Mouse (Mus musculus) embryonic stem cell, embryonic (primary cell): Measurements from ENCODE around the gene Hist1h3d.
"Not testable (repeated sequence)": the region's sequence is repeated elsewhere in the genome, so short reads cannot be mapped to it uniquely, and the experiment has no call there.

Experiments used
- CTCF ChIA-PET, 4 experiments: fragments of 300-600 bp in 2 of 4; fragments of 350-600 bp in 2 of 4; sonication (Branson Sonifier 250); formaldehyde crosslinking; loops; one replicate each; lab custom pipeline; 2022; ENCODE audit warnings: inconsistent platforms in 2 of 4; lab: Charles Lee
- POLR2A ChIA-PET, 4 experiments: fragments of 300-600 bp in 2 of 4; fragments of 350-600 bp in 2 of 4; sonication (Branson Sonifier 250); formaldehyde crosslinking; loops; one replicate each; lab custom pipeline; 2022; ENCODE audit warnings: antibody characterized with exemption in 4 of 4, inconsistent platforms in 1 of 4; lab: Charles Lee

Hist1h3d gene

GRCm38 (mm10) chr13:23571504-23572217 is 3.9 kb upstream of the Hist1h3d start:
- CTCF ChIA-PET: interaction anchor here in 1 of 4 experiments (0.6 kb wide), 1 partner anchor 38 kb away, joined by 3 read pairs; no protein-coding TSS in a partner anchor
- POLR2A ChIA-PET: interaction anchor here (0.5 to 22.3 kb wide), 134 partner anchors 9 to 1856 kb away, joined by 3 to 794 read pairs (median 6); partner anchors contain the start of genes Hist1h2ac (in 4 of the 4), Hist1h2bc (in 4 of the 4), Hist1h3e (in 4 of the 4) and Hist1h4d (in 4 of the 4)

DNA sequence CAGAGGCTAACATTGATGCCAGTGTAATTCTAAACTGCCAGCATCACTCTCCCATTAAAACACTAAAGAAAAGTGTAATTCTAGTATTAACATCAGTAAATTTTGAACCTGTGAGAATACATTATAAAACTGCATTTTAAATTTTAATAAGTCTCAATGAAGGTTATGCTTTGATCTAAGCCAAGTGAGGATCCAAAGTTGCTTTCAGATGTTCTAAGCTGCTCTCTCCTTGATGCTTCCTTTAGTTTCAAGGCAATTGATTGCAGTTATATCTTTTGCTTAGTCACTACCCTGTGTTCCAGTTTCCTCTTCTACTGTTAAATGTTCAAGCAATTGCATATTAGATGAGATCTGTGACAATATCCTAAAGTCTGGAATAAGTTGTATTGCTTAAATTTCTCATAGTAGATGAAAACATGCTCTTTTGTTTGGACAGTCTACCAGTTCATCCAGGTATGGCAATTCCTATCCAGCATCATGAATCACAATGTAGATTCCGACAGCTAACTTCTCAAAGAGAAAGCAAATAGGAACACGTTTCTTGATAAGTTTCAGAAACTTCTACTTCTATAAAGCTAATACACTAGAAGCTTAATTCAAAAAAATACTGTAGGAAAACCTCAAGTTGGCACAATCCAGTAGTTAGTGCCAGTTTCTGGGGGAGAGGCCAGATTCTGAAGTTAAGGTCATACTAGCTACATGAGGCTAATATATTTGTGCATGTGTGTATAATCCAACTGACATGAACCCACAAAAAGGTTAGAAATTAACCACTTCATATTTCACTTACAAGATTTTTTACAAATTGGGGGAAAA is 3.1 kb upstream of the Hist1h3d start:
- CTCF ChIA-PET: no interaction called here
- POLR2A ChIA-PET: interaction anchor here (0.5 to 22.3 kb wide), 70 partner anchors 10 to 1851 kb away, joined by 3 to 794 read pairs (median 16); partner anchors contain the start of genes Hist1h4d (in 4 of the 4), Hist1h1c (in 3 of the 4), Hist1h1d (in 3 of the 4) and Hist1h2ac (in 3 of the 4)

GRCm38 (mm10) chr13:23573034-23573897 is 2.3 kb upstream of the Hist1h3d start:
- CTCF ChIA-PET: not testable (repeated sequence)
- POLR2A ChIA-PET: interaction anchor here (0.6 to 22.3 kb wide), 55 partner anchors 10 to 1540 kb away, joined by 3 to 794 read pairs (median 23); partner anchors contain the start of genes Hist1h4d (in 4 of the 4), Hist1h4f (in 4 of the 4), Hist1h1c (in 3 of the 4) and Hist1h1d (in 3 of the 4)

GRCm38 (mm10) chr13:23573898-23574524 is 1.6 kb upstream of the Hist1h3d start, which contains the start of the genes Hist1h2bf and Hist1h2ad:
Gene Hist1h2bf, minus strand, starts transcription at chr13:23574196.
Gene Hist1h2ad, plus strand, starts transcription at chr13:23574381.
- POLR2A ChIA-PET: interaction anchor here (0.7 to 22.3 kb wide), 38 partner anchors 10 to 1539 kb away, joined by 3 to 794 read pairs (median 36); partner anchors contain the start of genes Hist1h4f (in 4 of the 4), Hist1h1d (in 3 of the 4), Hist1h2ac (in 3 of the 4) and Hist1h2bc (in 3 of the 4)
- CTCF ChIA-PET: not testable (repeated sequence)

DNA sequence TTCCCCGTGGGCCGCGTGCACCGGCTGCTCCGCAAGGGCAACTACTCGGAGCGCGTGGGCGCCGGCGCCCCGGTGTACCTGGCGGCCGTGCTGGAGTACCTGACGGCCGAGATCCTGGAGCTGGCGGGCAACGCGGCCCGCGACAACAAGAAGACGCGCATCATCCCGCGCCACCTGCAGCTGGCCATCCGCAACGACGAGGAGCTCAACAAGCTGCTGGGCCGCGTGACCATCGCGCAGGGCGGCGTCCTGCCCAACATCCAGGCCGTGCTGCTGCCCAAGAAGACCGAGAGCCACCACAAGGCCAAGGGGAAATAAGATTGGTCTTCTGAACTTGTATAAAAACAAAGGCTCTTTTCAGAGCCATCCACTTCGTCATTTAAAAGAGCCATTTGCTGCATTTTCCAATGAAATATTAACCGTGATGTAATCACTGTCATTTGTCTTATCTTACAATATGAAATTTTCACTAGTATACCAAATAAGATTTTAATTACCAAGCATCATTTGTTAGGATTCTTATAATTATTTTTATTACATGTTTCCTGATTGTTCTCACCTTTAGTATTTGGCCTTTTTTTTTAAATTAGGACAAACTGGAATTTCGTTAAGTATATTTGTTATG is 905 bp upstream of the Hist1h3d start:
- POLR2A ChIA-PET: interaction anchor here in 3 of 4 experiments (0.7 to 28.3 kb wide), 23 partner anchors 10 to 1532 kb away, joined by 3 to 794 read pairs (median 50); partner anchors contain the start of genes Hist1h4d (in 3 of the 3), Hist1h4f (in 3 of the 3), Hist1h1d (in 2 of the 3) and Hist1h2ac (in 2 of the 3)

DNA sequence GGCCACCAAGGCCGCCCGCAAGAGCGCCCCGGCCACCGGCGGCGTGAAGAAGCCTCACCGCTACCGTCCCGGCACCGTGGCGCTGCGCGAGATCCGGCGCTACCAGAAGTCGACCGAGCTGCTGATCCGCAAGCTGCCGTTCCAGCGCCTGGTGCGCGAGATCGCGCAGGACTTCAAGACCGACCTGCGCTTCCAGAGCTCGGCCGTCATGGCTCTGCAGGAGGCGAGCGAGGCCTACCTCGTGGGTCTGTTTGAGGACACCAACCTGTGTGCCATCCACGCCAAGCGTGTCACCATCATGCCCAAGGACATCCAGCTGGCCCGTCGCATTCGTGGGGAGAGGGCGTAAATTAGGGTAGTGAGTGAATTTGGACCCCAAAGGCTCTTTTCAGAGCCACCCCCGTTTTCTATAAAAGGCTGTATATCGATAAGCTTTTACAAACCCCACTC is 326 bp downstream of the Hist1h3d start:
- CTCF ChIA-PET: not testable (repeated sequence)
- POLR2A ChIA-PET: interaction anchor here (0.6 to 28.3 kb wide), 62 partner anchors 8 to 1822 kb away, joined by 3 to 794 read pairs (median 5); partner anchors contain the start of genes Hist1h2ac (in 3 of the 4), Hist1h2bc (in 3 of the 4), Hist1h1d (in 2 of the 4) and Hist1h2ab (in 2 of the 4)

More for the DNA sequence above, 905 bp upstream of the Hist1h3d start:
- CTCF ChIA-PET: not testable (repeated sequence)

GRCm38 (mm10) chr13:23576351-23576881 is 853 bp downstream of the Hist1h3d start:
- ChIA-PET CTCF (no interaction called here), POLR2A (interaction anchor here (0.6 to 28.3 kb wide), 67 partner anchors 8 to 1823 kb away, joined by 3 to 794 read pairs (median 5); partner anchors contain the start of genes Hist1h2ac (in 3 of the 4), Hist1h2bc (in 3 of the 4), Hist1h1d (in 2 of the 4) and Hist1h2ab (in 2 of the 4))

GRCm38 (mm10) chr13:23576906-23577639 is 1.5 kb downstream of the Hist1h3d start:
- ChIA-PET CTCF (no interaction called here), POLR2A (interaction anchor here (0.6 to 28.3 kb wide), 59 partner anchors 7 to 1823 kb away, joined by 3 to 794 read pairs (median 5); partner anchors contain the start of genes Hist1h2ac (in 3 of the 4), Hist1h2bc (in 3 of the 4), Hist1h1a (in 2 of the 4) and Hist1h1d (in 2 of the 4))

DNA sequence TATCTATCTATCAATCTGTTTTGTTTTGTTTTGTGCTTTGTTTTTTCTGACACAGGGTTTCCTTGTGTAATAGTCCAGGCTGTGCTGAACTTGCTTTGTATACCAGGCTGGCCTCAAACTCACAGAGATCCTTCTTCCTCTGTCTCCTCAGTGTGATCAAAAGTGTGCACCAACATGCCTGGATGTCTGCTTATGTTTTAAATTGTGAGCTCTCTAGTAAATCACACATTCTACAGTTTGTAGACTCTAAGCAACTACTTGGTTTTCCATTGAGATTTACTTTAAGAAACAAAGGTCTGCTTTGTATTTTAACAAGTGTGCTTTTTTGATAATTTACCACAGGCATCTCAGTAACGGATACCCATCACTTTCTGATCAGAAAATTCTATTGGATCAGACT is 2.3 kb downstream of the Hist1h3d start:
- ChIA-PET POLR2A (interaction anchor here in 3 of 4 experiments (0.7 to 28.3 kb wide), 19 partner anchors 7 to 186 kb away, joined by 3 to 794 read pairs (median 19); partner anchors contain the start of genes Hist1h1d (in 2 of the 3), Hist1h2ab (in 2 of the 3), Hist1h2ac (in 2 of the 3) and Hist1h2af (in 2 of the 3)), CTCF (no interaction called here)

- ChIA-PET POLR2A (interaction anchor here (0.6 to 29.6 kb wide), 140 partner anchors 1 to 1865 kb away, joined by 3 to 794 read pairs (median 6); partner anchors contain the start of genes Hist1h1e (in 4 of the 4), Hist1h2ac (in 4 of the 4), Hist1h2ae (in 4 of the 4) and Hist1h2af (in 4 of the 4)), CTCF (interaction anchor here in 2 of 4 experiments (1.0 to 1.8 kb wide), 2 partner anchors 13 to 20 kb away, joined by 4 to 7 read pairs; no protein-coding TSS in a partner anchor)
Observed at GRCm38 (mm10) chr13:23581408-23582218, 6.0 kb downstream of the Hist1h3d start, which contains the start of gene Hist1h4d. Gene Hist1h4d, plus strand, starts transcription at chr13:23581598.

DNA sequence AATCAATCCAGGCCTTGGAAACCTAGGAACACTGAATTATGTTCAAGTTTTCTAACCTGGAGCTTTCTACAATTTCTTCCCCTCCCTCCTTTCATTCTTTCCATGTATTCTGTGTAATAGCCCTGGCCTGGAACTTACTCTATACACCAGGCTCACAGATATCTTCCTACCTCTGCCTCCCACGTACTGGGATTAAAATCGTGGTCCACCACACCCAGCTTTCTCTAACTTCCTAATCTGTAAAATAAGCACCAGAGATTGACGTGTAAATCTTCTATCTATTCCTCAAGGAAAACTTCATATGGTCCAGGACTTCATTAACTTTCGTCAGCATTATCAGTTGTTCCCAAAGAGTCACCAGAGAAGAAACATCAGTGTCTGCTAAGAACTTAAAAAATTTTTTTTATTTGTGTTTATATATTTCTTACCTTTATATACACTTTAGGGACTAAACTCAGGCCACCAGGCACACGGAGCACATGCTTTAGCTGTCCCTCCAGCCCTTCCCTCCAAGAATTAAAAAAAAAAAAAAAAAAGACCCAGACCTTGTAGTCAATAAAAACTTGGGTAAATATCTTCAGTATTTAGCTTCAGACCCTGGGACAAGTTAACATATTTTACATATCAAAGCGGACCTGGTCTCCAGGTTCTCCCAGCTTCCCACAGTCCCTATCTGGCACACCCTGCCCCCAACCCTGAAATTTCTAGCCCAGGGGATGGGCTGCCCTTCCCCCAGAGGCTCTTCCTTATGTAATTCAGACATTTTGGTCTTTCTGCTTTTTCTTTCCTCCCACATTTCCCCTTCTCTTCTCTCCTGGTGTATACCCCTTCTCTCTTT is 6.9 kb downstream of the Hist1h3d start:
- ChIA-PET CTCF (interaction anchor here in 3 of 4 experiments (0.6 to 1.8 kb wide), 3 partner anchors 12 to 181 kb away, joined by 3 to 7 read pairs (median 4); no protein-coding TSS in a partner anchor), POLR2A (interaction anchor here (0.5 to 29.6 kb wide), 130 partner anchors 2 to 1865 kb away, joined by 3 to 794 read pairs (median 6); partner anchors contain the start of genes Hist1h1e (in 4 of the 4), Hist1h2ac (in 4 of the 4), Hist1h2ae (in 4 of the 4) and Hist1h2bc (in 4 of the 4))

DNA sequence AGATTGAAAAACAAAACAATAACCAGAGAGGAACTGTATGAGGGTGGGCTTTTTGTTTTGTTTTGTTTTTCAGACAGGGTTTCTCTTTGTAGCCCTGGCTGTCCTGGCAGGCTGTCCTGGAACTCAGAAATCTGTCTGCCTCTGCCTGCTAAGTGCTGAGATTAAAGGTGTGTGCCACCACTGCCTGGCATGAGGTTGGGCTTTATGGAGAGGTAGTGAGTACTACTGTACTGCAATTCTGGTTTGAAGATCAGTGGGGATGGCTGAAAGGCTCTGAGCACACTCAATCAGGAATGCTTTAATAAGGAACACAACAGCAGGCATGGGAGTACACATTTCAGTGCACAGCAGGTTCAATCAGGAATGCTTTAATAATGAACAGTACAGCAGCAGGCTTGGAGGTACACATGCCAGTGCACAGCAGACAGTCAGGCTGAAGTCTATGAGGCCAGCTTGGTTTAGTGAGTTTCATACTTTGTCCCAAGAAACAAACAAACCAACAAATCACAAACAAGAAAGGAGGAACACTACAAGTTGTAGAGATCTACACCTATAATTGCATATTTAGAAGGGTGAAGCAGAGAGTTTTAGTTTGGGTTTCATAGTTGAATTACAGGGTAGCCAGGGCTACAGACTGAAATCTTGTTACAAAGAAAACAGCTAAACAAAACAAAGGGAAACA is 8.0 kb downstream of the Hist1h3d start:
- CTCF ChIA-PET: no interaction called here
- POLR2A ChIA-PET: interaction anchor here (0.6 to 29.6 kb wide), 81 partner anchors 3 to 1862 kb away, joined by 3 to 794 read pairs (median 19); partner anchors contain the start of genes Hist1h1e (in 4 of the 4), Hist1h2ac (in 4 of the 4), Hist1h2ae (in 4 of the 4) and Hist1h2bc (in 4 of the 4)
